Mouse (Mus musculus): Measurements from ENCODE around the gene Ddx21.
A peak's percentile ranks its signal among the peaks of the same experiment; 100 is the strongest.
"Not testable (repeated sequence)": the region's sequence is repeated elsewhere in the genome, so short reads cannot be mapped to it uniquely, and the experiment has no call there.

Gene Ddx21

GRCm38 (mm10) chr10:62602177-62603040 lies at the start of gene Ddx21:
Gene Ddx21 (minus strand): TSS chr10:62602281.
- DNase-seq (ENCODE audit: low spot score), result peak; percentile 92

DNA sequence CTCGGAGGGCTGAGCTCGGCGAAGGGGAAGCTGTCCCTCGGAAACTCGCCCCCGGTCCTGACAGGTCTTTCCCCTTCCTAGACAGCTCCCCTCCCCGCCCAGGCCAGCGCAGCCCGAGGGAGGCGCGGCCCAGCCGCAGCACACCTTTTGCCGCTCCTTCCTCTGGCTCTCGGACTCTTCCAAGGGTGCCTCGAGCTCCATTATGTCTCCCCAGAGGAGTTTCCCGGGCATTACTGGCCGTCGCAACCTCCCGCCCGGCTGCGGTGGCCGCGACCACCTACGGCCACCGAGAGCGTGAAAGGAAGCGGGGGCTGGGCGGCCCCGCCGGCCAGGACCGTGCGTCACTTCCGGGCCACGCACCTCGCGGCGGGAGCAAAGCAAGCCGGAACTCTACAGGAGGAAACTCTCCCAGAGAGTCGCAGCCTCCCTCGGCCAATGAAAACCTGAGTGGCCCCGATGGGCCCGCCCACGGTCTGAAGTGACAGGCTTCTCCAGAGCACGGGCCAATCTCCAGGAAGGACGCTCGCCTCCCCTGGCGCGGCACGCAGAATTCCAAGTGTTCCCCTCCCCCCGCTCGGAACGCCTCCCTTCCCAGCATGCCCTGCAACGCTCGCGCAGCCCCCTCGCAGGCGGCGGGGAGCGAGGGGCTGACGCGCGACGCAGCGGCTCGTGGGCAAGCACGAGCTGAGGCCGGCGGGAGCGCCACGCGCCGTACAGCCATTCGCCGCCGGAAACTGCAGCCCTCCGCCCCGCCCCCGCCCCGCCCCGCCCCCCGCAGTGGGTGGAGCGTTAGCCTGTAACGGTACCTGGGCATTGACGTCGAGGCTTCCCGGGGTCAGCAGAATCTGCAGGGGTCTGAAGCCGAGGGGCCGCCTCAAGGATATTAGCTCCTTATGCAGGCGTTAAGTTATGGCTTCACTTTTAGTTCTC lies 49.1 kb upstream of the Ddx21 start, which contains the start of gene Ddx50:
Gene Ddx50, minus strand, starts transcription at position 338 of the 930 bp plus-strand sequence.
- DNase-seq (ENCODE audit: low spot score), result peak; percentile 99

DNA sequence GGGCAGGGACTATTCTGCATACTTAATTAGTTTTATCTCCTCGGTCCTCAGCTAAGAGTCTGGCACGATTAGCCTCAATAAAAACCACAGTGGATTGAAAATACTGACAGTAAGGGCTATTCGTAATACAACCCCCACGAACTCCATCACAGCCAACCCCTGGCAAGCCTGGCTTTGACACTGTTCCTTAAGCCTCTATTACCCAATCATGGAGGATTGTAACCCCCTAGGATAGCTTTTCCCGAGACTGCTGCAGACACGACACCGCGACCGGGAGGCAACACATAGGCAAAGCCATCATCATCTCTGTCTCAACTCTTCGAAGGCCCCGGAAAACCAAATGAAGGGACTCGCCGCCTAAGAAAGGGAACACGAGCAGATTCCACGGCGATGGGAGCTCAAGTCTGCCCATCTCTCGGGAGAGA lies 48.3 kb upstream of the Ddx21 start:
- DNase-seq (ENCODE audit: low spot score), result peak; percentile 4

DNA sequence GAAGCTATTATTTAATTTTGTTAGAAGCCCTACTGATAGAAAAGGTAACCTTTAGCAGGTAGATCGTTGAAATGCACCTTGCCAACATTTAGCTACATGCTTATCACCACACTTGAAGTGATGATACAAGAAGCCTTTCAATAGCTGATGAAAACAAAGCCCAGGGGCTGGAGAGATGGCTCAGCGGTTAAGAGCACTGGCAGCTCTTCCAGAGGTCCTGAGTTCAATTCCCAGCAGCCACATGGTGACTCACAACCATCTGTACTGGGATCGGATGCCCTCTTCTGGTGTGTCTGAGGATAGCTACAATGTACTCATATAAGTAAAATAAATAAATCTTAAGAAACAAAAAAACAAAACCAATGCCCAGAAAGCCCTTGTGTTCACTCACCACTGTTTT lies 2.1 kb upstream of the Ddx21 start:
- DNase-seq (ENCODE audit: low spot score), result no peak

- DNase-seq (ENCODE audit: low spot score), result no peak
These were observed 1.4 kb upstream of the Ddx21 start for GRCm38 (mm10) chr10:62603233-62604030.

DNA sequence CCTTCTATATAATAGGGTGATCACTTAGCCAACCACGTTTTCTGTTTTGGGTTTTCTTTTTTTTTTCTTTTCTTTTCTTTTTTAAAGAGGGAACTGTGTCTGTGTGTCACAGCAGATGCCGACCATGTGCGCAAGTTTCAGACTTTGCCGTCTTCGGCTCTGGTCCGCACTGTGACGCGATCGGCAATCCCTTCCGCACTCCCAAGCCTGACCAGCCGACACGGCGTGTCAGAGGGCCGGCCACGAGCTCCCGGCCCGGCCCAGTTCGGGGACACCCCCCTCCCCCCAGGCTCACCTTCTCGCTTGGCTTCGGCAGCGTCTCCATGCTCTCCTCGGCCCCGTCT lies 276 bp downstream of the Ddx21 start:
- no peak for DNase-seq (ENCODE audit: low spot score)

DNA sequence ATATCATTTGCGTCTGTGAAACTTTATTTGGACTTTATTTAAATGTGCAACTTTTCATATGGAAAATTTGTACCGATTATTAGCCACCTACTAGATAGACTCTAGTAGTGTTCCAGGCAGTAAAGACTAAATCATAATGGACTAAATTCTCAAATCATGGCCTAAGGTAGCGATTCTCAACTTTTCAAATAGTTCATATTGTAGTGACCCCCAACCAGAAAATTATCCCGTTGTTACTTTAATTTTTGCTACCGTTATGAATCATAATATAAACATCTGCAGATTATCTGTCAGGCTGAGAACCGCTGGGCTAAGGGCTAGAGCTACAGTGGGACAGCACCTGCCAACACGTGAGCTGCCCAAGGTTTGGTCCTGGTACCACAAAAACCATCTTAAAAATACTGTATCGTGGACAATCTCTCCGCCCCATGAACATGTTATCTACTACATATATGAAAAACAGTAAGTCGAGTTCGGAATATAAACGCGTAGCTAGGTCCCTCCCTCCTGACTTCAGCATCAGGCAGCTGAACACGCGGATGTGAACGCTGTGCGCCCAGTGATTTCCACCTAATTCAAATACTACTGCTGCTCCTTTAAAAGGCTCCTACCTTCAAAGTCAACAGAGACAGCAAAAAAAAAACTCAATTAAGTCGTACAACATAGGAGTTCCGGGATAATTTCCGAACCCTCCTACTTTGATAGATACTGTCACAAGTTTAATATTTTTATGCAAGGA lies 859 bp downstream of the Ddx21 start:
- DNase-seq (ENCODE audit: low spot score), result no peak

DNA sequence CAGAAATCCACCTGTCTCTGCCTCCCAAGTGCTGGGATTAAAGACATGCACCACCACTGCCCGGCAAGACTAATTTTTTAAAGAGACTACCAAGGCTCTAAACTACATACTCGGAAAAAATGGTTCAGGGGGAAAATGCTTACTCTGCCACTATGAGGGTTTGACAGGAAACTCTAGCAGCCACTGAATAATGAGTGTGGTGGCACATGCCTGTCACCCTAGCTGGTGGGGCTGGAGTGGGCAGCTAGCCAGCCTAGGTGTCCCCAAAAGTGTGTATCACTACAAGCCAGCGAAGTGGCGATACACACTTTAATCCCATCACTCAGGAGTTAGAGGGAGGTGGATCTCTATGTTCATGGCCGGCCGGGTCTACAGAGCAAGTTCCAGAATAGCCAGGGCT lies 2.0 kb downstream of the Ddx21 start:
- no peak for DNase-seq (ENCODE audit: low spot score)

DNA sequence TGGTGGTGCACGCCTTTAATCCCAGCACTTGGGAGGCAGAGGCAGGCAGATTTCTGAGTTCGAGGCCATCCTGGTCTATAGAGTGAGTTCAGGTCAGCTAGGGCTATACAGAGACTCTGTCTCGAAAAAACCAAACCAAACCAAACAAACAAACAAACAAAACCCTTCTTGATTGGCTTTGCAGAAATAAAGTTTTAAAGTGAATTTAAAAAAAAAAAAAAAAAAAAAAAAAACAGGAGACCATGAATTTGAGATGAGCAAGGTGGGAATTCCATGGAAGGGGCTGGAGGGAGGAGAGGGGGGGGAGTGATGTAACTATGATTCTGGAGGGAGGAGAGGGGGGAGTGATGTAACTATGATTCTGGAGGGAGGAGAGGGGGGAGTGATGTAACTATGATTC lies 2.8 kb downstream of the Ddx21 start:
- not testable (repeated sequence) for DNase-seq (ENCODE audit: low spot score)

DNA sequence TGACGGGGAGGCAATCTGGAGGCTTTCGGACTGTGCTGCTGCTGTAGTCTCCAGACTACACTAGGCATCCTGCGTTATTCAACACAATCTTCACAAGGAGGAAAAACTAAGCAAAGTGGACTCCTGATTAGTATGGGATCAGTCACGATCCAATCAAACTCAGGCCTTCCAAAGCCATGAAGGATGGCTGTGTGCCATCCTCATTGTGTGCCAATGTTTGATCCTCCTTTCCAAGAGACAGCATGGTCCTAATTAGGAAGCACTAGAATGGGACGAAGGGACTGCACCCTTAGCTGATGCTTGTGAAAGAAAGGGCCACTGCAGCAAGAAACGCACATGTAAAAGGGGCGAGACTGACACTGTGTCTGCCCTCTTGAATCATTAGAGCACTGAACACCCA lies 9.6 kb downstream of the Ddx21 start:
- DNase-seq (ENCODE audit: low spot score), result no peak

DNA sequence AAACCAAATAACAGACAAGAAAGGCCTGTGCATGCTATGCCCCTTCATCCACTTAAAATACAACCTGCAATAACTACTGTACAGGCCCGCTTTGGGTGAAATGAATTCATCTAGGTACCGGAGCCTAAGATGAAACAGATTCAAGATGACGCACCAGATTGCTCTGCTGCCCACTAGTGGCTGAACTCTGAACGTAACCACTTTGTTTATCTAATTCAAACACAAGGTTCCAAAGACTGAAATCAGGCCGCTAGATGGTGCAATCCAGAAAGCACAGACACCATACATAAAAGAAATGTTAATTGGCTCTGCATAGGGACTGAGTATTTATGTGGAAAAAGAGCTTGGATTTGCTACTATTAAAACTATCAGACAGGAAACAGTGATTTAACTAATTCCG lies 11.9 kb downstream of the Ddx21 start:
- DNase-seq (ENCODE audit: low spot score), result peak; percentile 92

GRCm38 (mm10) chr10:62588616-62589015 lies 13.5 kb downstream of the Ddx21 start:
- no peak for DNase-seq (ENCODE audit: low spot score)

DNA sequence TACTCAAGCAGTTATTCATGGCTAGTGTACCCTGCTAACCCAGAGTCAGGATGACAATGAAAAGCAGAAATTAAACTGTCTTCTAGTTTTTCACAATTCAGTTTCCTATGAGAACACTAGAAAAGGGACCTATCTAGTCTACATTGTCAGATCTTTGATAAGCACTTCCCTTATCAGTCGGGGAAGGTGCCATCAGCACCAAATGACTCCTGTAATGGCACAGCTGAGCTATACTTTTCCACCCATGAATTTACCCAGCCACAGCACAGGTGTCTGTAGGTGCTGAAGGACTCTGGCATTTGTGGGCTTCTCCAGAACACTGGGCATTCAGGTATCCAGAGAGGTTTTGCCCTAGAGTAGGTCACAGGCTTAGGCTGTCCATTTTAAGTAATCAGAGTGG lies 18.8 kb downstream of the Ddx21 start:
- no peak for DNase-seq (ENCODE audit: low spot score)

DNA sequence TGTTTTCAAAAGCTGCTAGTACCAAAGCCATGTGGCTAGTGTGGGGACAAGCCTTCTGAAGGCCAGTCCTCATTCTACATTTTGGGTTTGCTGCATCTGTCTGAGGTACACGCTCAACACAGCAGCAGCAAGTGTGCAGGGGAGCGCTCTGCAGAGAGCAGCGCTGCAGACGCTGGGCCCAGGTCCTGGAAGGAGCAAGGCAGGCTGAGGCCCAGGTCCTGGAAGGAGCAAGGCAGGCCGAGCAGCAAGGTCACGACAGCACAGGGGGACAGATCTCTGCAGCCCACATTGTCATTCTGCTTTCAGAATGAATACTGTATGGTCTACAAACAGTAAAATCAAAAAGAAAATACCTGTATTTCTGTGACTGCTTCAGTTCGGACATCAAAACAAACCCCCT lies 19.4 kb downstream of the Ddx21 start:
- DNase-seq (ENCODE audit: low spot score), result no peak

DNA sequence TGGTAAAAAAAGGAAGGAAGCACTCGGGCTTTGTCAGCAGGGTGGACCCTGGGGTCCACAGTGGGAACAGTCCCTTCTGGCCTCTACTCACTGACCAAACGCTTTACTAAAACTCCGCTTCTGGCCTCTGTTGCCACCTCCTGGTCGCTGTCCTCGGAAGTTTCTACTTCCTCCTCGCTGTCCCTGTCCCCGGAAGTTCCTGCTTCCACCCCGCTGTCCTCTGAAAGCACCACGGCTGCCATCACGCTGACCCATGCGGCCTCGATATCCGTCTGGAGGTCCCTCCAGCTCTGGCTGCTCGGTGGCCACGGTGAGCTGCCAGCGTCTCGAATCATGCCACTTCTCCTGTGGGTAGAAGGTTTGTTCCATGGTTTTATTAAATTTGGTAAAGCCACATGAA lies 19.8 kb downstream of the Ddx21 start:
- no peak for DNase-seq (ENCODE audit: low spot score)

DNA sequence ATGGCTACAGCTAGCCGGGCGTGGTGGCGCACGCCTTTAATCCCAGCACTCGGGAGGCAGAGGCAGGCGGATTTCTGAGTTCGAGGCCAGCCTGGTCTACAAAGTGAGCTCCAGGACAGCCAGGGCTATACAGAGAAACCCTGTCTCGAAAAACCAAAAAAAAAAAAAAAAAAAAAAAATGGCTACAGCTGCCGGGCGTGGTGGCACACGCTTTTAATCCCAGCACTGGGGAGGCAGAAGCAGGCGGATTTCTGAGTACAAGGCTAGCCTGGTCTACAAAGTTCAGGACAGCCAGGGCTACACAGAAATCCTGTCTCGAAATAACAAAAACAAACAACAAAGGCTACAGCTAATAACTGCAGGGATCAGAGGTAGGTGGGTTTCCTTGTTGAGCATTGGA lies 23.0 kb downstream of the Ddx21 start:
- DNase-seq (ENCODE audit: low spot score), result not testable (repeated sequence)

GRCm38 (mm10) chr10:62578338-62579100 lies 23.6 kb downstream of the Ddx21 start, which contains the start of gene Kif1bp:
Gene Kif1bp (minus strand): TSS chr10:62578457.
- peak; percentile 99 for DNase-seq (ENCODE audit: low spot score)

- no peak for DNase-seq (ENCODE audit: low spot score)
These were observed 24.3 kb downstream of the Ddx21 start for GRCm38 (mm10) chr10:62577673-62578337.

GRCm38 (mm10) chr10:62575001-62575400 lies 27.1 kb downstream of the Ddx21 start:
- DNase-seq (ENCODE audit: low spot score), result no peak

Data from lung, postnatal 25 days (tissue).